Mouse (Mus musculus): Measurements from ENCODE around the gene Zfhx3. TPM values are rescaled to one million over a fixed set of nuclear protein-coding genes. Genes with fewer than 3 reads are reported as not detected.

Gene Zfhx3
- polyA plus RNA-seq, 1 experiment from 2014 or later, result 34.7 TPM

DNA sequence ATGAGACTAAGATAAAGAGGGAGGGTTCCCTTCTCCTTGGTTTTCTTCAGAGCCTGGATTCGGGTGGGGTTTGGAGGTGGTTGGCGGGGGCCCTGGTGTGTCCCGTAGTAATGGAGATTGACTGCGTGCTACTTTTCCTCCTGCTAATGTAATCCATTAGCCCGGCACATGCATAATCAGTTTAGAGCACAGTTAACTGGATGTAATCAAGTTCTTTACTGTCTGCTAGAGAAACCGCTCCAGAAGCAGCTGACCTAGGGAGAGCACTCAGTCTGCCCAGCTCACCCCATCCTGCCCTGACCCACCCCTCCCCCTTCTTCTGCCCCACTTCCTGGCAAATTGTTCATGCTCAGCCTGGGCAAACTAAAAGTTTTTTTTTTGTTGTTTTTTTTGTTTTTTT lies 860.6 kb downstream of the Zfhx3 start:
- Histone ChIP-seq H3K9ac (no peak overlapping the region), H3K27me3 (ENCODE audit: control insufficient read depth, insufficient read depth, low read length) (no peaks in the 10 kb centered on the region), H3K4me2 (replicated peaks) (no peak overlapping the region), H3K27ac (no peak overlapping the region), H3K4me3 (replicated peaks; ENCODE audit: low read length) (no peak overlapping the region), H3K9me3 (ENCODE audit: control insufficient read depth, low read length) (no peaks in the 10 kb centered on the region), H3K36me3 (replicated peaks; ENCODE audit: control insufficient read depth, insufficient read depth) (peaks cover 29% of the 10 kb centered on the region), H3K4me1 (replicated peaks; ENCODE audit: control insufficient read depth, insufficient read depth, low read length) (peaks cover 8% of the 10 kb centered on the region; the same call in 1 of the 2 replicates)
- no peak for DNase-seq (ENCODE audit: low spot score)
- no peak for ATAC-seq (ENCODE audit: low FRiP score)
- 71% methylated on average over 6 of the region's 6 CpGs for WGBS

DNA sequence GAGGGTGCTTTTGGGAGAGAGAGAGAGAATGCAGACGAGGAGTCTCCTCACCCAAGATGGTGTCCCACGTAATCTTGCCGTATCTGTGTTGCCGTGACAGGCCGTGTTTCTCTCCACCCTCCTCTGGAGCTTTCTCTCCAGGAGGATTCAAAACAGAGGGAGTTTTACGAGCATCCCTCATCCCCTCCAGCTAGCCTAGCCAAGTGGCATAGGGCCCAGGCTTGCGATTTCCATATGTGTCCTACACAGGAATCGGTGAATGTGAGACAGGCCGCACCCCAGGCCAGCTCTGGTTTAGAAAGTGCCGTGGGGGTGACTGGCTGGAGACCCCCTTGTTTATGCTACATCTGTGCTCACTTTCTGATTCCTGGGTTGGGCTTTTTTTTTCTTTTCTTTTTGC lies 869.2 kb downstream of the Zfhx3 start:
- Histone ChIP-seq H3K9ac (no peak overlapping the region), H3K27ac (no peak overlapping the region), H3K36me3 (replicated peaks; ENCODE audit: control insufficient read depth, insufficient read depth) (0 out of 2 replicates have a peak, but pooled peaks cover 7% of the 10 kb centered on the region), H3K4me3 (replicated peaks; ENCODE audit: low read length) (no peak overlapping the region), H3K4me2 (replicated peaks) (no peak overlapping the region), H3K4me1 (replicated peaks; ENCODE audit: control insufficient read depth, insufficient read depth, low read length) (peaks cover 10% of the 10 kb centered on the region; the same call in 1 of the 2 replicates), H3K9me3 (ENCODE audit: control insufficient read depth, low read length) (no peaks in the 10 kb centered on the region), H3K27me3 (ENCODE audit: control insufficient read depth, insufficient read depth, low read length) (no peaks in the 10 kb centered on the region)
- WGBS, result 66% methylated on average over 10 of the region's 10 CpGs
- no peak for DNase-seq (ENCODE audit: low spot score)
- no peak; the same call in 1 of the 2 replicates for ATAC-seq (ENCODE audit: low FRiP score)

DNA sequence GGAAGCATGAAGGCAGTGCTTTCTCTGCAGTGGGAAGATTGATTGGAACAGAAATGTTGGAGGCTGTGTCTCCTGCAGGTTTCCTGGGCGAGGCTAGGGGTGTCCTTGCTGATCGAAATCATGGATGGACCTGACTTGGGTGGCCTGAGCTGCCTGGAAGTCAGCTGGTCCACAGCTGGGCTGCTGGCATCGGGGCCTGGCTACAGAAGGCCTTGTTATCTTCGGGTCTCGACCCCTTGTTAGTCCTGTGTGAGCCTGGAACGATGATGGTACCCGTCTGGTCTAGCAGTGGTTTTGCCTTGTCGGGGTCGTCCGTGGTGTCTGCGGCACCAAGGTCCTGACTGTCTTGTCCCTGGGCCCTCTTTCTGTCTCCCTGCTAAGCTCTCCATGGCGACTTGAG lies 870.9 kb downstream of the Zfhx3 start:
- Histone ChIP-seq H3K4me3 (replicated peaks; ENCODE audit: low read length) (no peak overlapping the region), H3K9ac (no peak overlapping the region), H3K27ac (no peak overlapping the region), H3K36me3 (replicated peaks; ENCODE audit: control insufficient read depth, insufficient read depth) (0 out of 2 replicates have a peak, but pooled peaks cover 7% of the 10 kb centered on the region), H3K4me2 (replicated peaks) (no peak overlapping the region), H3K9me3 (ENCODE audit: control insufficient read depth, low read length) (no peaks in the 10 kb centered on the region), H3K27me3 (ENCODE audit: control insufficient read depth, insufficient read depth, low read length) (no peaks in the 10 kb centered on the region), H3K4me1 (replicated peaks; ENCODE audit: control insufficient read depth, insufficient read depth, low read length) (peaks cover 10% of the 10 kb centered on the region; the same call in 1 of the 2 replicates)
- no peak for DNase-seq (ENCODE audit: low spot score)
- no peak for ATAC-seq (ENCODE audit: low FRiP score)
- WGBS, result 78% methylated on average over 12 of the region's 12 CpGs

DNA sequence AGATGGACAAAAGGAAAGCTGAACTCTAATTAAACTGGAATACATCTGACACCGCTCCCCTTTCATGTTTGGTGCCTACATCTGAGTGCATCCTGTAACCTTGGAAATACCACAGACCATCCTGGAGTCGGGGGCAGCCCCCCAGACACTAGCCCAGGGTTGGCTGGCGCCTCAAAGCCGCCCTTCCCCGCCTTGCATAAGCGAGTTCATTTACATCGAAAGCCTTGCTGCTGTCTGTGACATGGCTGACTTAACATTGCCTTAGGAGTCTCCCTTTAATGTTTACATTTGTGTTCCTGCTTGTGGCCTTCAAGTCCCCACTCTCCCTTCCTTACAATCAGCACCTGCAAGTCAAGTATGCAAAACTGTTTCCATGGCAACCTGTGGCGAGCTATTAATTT lies 876.8 kb downstream of the Zfhx3 start:
- WGBS, result 8% methylated on average over 8 of the region's 8 CpGs
- Histone ChIP-seq H3K4me3 (replicated peaks; ENCODE audit: low read length) (no peak overlapping the region), H3K4me1 (replicated peaks; ENCODE audit: control insufficient read depth, insufficient read depth, low read length) (peaks cover 26% of the 10 kb centered on the region), H3K9ac (no peak overlapping the region), H3K27me3 (ENCODE audit: control insufficient read depth, insufficient read depth, low read length) (no peaks in the 10 kb centered on the region), H3K27ac (no peak overlapping the region), H3K4me2 (replicated peaks) (no peak overlapping the region), H3K36me3 (replicated peaks; ENCODE audit: control insufficient read depth, insufficient read depth) (no peaks in the 10 kb centered on the region), H3K9me3 (ENCODE audit: control insufficient read depth, low read length) (no peaks in the 10 kb centered on the region)
- no peak for DNase-seq (ENCODE audit: low spot score)
- no peak for ATAC-seq (ENCODE audit: low FRiP score)

DNA sequence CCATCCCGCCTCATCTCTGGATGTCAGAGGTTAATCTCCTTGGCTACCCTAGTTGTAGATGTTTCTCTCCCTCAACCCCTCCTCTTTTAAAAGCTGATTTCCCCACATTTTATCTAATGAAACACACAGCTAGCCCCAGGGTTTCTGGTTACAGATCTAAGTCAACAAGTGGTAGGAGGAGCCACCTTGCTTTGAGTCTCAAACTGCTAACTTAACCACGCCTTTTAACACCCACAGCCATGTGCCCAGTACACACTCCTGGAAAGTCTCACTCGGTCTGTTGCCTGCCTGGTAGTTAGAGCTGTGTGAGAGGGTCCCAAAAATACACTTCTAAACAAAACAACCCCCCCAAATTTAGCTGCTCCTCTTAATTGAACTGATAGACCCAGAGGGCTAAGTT lies 877.4 kb downstream of the Zfhx3 start:
- DNase-seq (ENCODE audit: low spot score) (no peak), ATAC-seq (ENCODE audit: low FRiP score) (no peak)
- H3K9me3 ChIP-seq (ENCODE audit: control insufficient read depth, low read length), result no peaks in the 10 kb centered on the region
- 19% methylated on average over 3 of the region's 3 CpGs for WGBS
- H3K27ac ChIP-seq, result no peak overlapping the region
- no peaks in the 10 kb centered on the region for H3K27me3 ChIP-seq (ENCODE audit: control insufficient read depth, insufficient read depth, low read length)
- peaks cover 26% of the 10 kb centered on the region for H3K4me1 ChIP-seq (replicated peaks; ENCODE audit: control insufficient read depth, insufficient read depth, low read length)
- H3K4me2 ChIP-seq (replicated peaks), result peak overlapping the region; percentile 34
- H3K36me3 ChIP-seq (replicated peaks; ENCODE audit: control insufficient read depth, insufficient read depth), result no peaks in the 10 kb centered on the region
- no peak overlapping the region for H3K4me3 ChIP-seq (replicated peaks; ENCODE audit: low read length)
- H3K9ac ChIP-seq, result no peak overlapping the region

DNA sequence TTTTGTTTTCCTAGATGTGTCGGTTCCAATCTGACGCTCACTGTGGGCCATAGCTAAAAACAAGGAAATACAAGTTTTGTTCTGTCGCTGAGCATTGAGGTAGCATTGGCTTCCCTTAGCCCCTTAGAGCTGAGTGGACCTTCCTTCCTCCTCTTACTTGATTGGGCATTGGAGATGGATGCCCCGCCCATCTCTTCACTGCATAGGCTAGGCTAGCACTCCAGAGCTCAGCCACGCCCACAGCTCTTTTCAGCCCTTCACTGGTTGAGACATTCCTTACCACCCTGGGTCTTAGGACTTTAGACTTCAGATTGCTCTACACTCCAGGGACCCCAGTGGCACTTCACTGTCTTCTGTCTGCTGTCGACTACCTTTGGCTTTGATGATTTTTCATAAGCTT lies 878.2 kb downstream of the Zfhx3 start:
- H3K4me1 ChIP-seq (replicated peaks; ENCODE audit: control insufficient read depth, insufficient read depth, low read length), result peaks cover 26% of the 10 kb centered on the region
- no peak overlapping the region for H3K9ac ChIP-seq
- peak overlapping the region; percentile 34 for H3K4me2 ChIP-seq (replicated peaks)
- no peak overlapping the region for H3K4me3 ChIP-seq (replicated peaks; ENCODE audit: low read length)
- WGBS, result 14% methylated on average over 6 of the region's 6 CpGs
- no peaks in the 10 kb centered on the region for H3K27me3 ChIP-seq (ENCODE audit: control insufficient read depth, insufficient read depth, low read length)
- DNase-seq (ENCODE audit: low spot score) (no peak), ATAC-seq (ENCODE audit: low FRiP score) (peak; percentile 53; the same call in 1 of the 2 replicates)
- no peaks in the 10 kb centered on the region for H3K36me3 ChIP-seq (replicated peaks; ENCODE audit: control insufficient read depth, insufficient read depth)
- H3K27ac ChIP-seq, result no peak overlapping the region
- no peaks in the 10 kb centered on the region for H3K9me3 ChIP-seq (ENCODE audit: control insufficient read depth, low read length)

DNA sequence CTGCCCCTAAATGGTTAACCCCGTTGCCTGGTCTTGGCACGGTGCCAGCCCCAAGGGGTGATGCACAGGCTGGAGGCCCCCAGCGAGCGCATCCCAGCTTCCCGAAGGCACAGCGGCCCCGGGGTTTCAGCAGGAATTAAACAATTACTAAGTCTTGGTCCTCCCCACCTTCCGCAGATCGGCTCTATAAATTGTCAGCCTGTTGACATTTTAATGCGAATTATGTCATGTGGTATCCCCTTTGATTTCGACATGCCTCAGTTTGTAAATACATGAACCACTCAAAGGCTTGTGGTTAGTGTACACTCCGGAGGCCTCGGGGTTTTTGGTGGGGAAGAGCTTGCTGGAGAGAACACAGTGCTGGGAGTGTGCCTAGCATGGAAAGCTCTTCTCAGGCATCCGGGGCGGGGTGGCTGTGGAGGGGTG lies 880.4 kb downstream of the Zfhx3 start:
- Histone ChIP-seq H3K9ac (no peak overlapping the region), H3K27ac (no peak overlapping the region), H3K9me3 (ENCODE audit: control insufficient read depth, low read length) (no peaks in the 10 kb centered on the region), H3K4me2 (replicated peaks) (no peak overlapping the region), H3K4me1 (replicated peaks; ENCODE audit: control insufficient read depth, insufficient read depth, low read length) (peaks cover 35% of the 10 kb centered on the region), H3K4me3 (replicated peaks; ENCODE audit: low read length) (no peak overlapping the region), H3K27me3 (ENCODE audit: control insufficient read depth, insufficient read depth, low read length) (no peaks in the 10 kb centered on the region), H3K36me3 (replicated peaks; ENCODE audit: control insufficient read depth, insufficient read depth) (no peaks in the 10 kb centered on the region)
- ATAC-seq (ENCODE audit: low FRiP score), result 0 out of 2 replicates have a peak, but pooled peaks have one; percentile 35
- DNase-seq (ENCODE audit: low spot score), result no peak
- WGBS, result 35% methylated on average over 15 of the region's 15 CpGs

DNA sequence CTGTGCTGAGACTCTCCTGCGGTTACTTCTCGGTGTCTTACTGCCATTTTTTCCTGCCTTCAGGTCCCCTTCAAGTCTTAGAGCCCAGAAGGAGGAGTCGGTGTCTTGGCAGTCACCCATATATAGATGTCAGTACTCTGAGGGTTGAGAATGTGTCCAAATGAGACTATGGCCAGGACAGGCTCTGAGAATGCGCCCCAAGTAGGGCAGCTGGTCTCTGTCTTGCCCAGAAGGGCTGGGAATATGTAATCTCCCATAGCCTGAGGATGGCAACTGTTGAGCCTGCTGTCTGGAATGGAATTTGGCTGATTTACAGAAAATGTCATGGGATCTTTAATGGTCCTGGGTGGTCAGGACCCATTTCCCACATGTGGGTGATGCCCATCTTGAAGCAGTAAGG lies 881.6 kb downstream of the Zfhx3 start:
- Histone ChIP-seq H3K9me3 (ENCODE audit: control insufficient read depth, low read length) (no peaks in the 10 kb centered on the region), H3K4me1 (replicated peaks; ENCODE audit: control insufficient read depth, insufficient read depth, low read length) (peaks cover 46% of the 10 kb centered on the region), H3K36me3 (replicated peaks; ENCODE audit: control insufficient read depth, insufficient read depth) (no peaks in the 10 kb centered on the region), H3K4me2 (replicated peaks) (no peak overlapping the region), H3K27me3 (ENCODE audit: control insufficient read depth, insufficient read depth, low read length) (no peaks in the 10 kb centered on the region), H3K4me3 (replicated peaks; ENCODE audit: low read length) (no peak overlapping the region), H3K9ac (no peak overlapping the region), H3K27ac (no peak overlapping the region)
- DNase-seq (ENCODE audit: low spot score), result no peak
- ATAC-seq (ENCODE audit: low FRiP score), result no peak
- 95% methylated on average over 4 of the region's 4 CpGs for WGBS

DNA sequence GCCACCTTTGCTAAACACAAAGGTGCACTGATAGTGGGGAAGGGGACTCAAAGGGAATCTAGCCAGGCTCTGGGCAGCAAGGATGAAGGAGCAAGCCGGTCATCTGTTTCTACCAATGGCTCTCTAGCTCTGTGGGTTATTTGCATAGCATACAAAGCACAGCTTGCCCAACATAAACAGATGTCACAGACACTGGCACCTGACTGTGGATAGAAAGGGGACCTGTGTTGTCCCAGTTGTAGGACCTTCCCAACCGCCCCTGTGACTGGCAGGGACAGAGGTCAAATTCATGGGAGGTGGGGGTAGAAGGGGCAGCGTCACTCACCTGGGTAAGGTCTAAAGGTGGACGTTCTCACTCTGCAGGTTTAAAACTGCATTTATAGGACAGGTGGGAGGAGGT lies 884.0 kb downstream of the Zfhx3 start:
- H3K36me3 ChIP-seq (replicated peaks; ENCODE audit: control insufficient read depth, insufficient read depth), result no peaks in the 10 kb centered on the region
- no peak overlapping the region for H3K4me3 ChIP-seq (replicated peaks; ENCODE audit: low read length)
- DNase-seq (ENCODE audit: low spot score) (no peak), ATAC-seq (ENCODE audit: low FRiP score) (no peak)
- H3K27ac ChIP-seq, result no peak overlapping the region
- H3K4me1 ChIP-seq (replicated peaks; ENCODE audit: control insufficient read depth, insufficient read depth, low read length), result peaks cover 46% of the 10 kb centered on the region
- 71% methylated on average over 4 of the region's 4 CpGs for WGBS
- no peak overlapping the region for H3K4me2 ChIP-seq (replicated peaks)
- H3K27me3 ChIP-seq (ENCODE audit: control insufficient read depth, insufficient read depth, low read length), result no peaks in the 10 kb centered on the region
- no peak overlapping the region for H3K9ac ChIP-seq
- H3K9me3 ChIP-seq (ENCODE audit: control insufficient read depth, low read length), result no peaks in the 10 kb centered on the region

DNA sequence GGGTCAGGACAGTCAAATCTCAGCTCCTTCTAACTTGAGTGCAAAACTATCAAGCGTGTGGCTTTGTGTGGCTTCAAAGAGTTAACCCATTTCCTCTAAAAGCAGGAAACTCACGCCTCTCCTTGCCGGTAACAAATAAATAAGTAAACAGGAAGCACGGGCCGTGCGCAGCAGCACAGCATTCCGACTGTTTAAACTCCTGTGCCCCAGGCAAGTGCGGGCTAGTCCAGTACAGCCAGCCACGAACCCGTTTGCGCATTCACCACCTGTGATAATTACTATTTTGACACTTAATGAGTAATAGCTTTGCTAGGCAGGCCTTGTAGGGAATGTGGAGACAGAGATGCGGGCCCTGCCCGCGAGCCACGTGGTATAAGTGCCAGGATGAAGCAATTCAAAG lies 885.0 kb downstream of the Zfhx3 start:
- H3K9ac ChIP-seq, result no peak overlapping the region
- no peak for DNase-seq (ENCODE audit: low spot score)
- no peak for ATAC-seq (ENCODE audit: low FRiP score)
- no peaks in the 10 kb centered on the region for H3K9me3 ChIP-seq (ENCODE audit: control insufficient read depth, low read length)
- H3K36me3 ChIP-seq (replicated peaks; ENCODE audit: control insufficient read depth, insufficient read depth), result no peaks in the 10 kb centered on the region
- H3K4me2 ChIP-seq (replicated peaks), result peak overlapping the region; percentile 15; the same call in 1 of the 2 replicates
- H3K4me1 ChIP-seq (replicated peaks; ENCODE audit: control insufficient read depth, insufficient read depth, low read length), result peaks cover 36% of the 10 kb centered on the region
- WGBS, result 57% methylated on average over 15 of the region's 15 CpGs
- no peaks in the 10 kb centered on the region for H3K27me3 ChIP-seq (ENCODE audit: control insufficient read depth, insufficient read depth, low read length)
- no peak overlapping the region for H3K4me3 ChIP-seq (replicated peaks; ENCODE audit: low read length)
- H3K27ac ChIP-seq, result no peak overlapping the region

All from hindbrain, embryonic 14.5 days (tissue).